Mouse (Mus musculus): ENCODE results near the gene Eri2. TPM values are rescaled to one million over a fixed set of nuclear protein-coding genes. Genes with fewer than 3 reads are reported as not detected.

The Eri2 gene
- total RNA-seq (2021), result 1 to 10 TPM; 5.8 to 6.6 TPM
- long read RNA-seq, experiment 1, partial matches to known transcripts, result 0 of 4 reads
- long read RNA-seq, experiment 1, other reads (novel, unspliced or antisense), result 1 of 4 reads
- long read RNA-seq, experiment 2, transcript Eri2-207 (9 exons, 3,564 nt), result major isoform, 8 of 10 reads
- long read RNA-seq, experiment 2, partial matches to known transcripts, result 0 of 10 reads
- long read RNA-seq, experiment 2, other reads (novel, unspliced or antisense), result 2 of 10 reads

GRCm38 (mm10) chr7:119793586-119794250, at the start of gene Eri2, which contains the start of gene Rexo5:
Gene Eri2, minus strand, starts transcription at chr7:119794058.
Gene Rexo5, plus strand, starts transcription at chr7:119794006.
- peak; percentile 82 for DNase-seq (ENCODE audit: low spot score in 2 of 2)

- no peak for DNase-seq (ENCODE audit: low spot score in 2 of 2)
Observed at GRCm38 (mm10) chr7:119841820-119842449, 48.1 kb upstream of the Eri2 start.

- no peak for DNase-seq (ENCODE audit: low spot score in 2 of 2)
Observed at GRCm38 (mm10) chr7:119835996-119836777, 42.3 kb upstream of the Eri2 start.

- no peak for DNase-seq (ENCODE audit: low spot score in 2 of 2)
Observed at GRCm38 (mm10) chr7:119835371-119835770, 41.5 kb upstream of the Eri2 start.

- no peak for DNase-seq (ENCODE audit: low spot score in 2 of 2)
Observed at GRCm38 (mm10) chr7:119808723-119809122, 14.9 kb upstream of the Eri2 start.

- DNase-seq (ENCODE audit: low spot score in 2 of 2), result no peak
Observed at GRCm38 (mm10) chr7:119807396-119807795, 13.5 kb upstream of the Eri2 start.

GRCm38 (mm10) chr7:119800991-119801390, 7.1 kb upstream of the Eri2 start:
- DNase-seq (ENCODE audit: low spot score in 2 of 2), result no peak

- no peak for DNase-seq (ENCODE audit: low spot score in 2 of 2)
Observed at GRCm38 (mm10) chr7:119800488-119800887, 6.6 kb upstream of the Eri2 start.

- DNase-seq (ENCODE audit: low spot score in 2 of 2), result no peak
Observed at GRCm38 (mm10) chr7:119795311-119795710, 1.5 kb upstream of the Eri2 start.

- DNase-seq (ENCODE audit: low spot score in 2 of 2), result no peak
Observed at GRCm38 (mm10) chr7:119794251-119794638, 387 bp upstream of the Eri2 start.

- no peak for DNase-seq (ENCODE audit: low spot score in 2 of 2)
Observed at GRCm38 (mm10) chr7:119789024-119789423, 4.8 kb downstream of the Eri2 start.

- DNase-seq (ENCODE audit: low spot score in 2 of 2), result no peak
Observed at GRCm38 (mm10) chr7:119784908-119785307, 8.9 kb downstream of the Eri2 start.

GRCm38 (mm10) chr7:119783453-119783852, 10.4 kb downstream of the Eri2 start:
- peak in 1 of 2 experiments; percentile 18 for DNase-seq (ENCODE audit: low spot score in 2 of 2)

GRCm38 (mm10) chr7:119769895-119770294, 24.0 kb downstream of the Eri2 start:
- no peak for DNase-seq (ENCODE audit: low spot score in 2 of 2)

- DNase-seq (ENCODE audit: low spot score in 2 of 2), result no peak
Observed at GRCm38 (mm10) chr7:119766996-119767395, 26.9 kb downstream of the Eri2 start.

- no peak for DNase-seq (ENCODE audit: low spot score in 2 of 2)
Observed at GRCm38 (mm10) chr7:119764377-119764776, 29.5 kb downstream of the Eri2 start.

- no peak for DNase-seq (ENCODE audit: low spot score in 2 of 2)
Observed at GRCm38 (mm10) chr7:119762166-119762697, 31.6 kb downstream of the Eri2 start.

- DNase-seq (ENCODE audit: low spot score in 2 of 2), result peak in 1 of 2 experiments; percentile 21
Observed at GRCm38 (mm10) chr7:119760527-119760951, 33.3 kb downstream of the Eri2 start, which contains the start of gene Acsm3. Gene Acsm3, plus strand, starts transcription at chr7:119760923.

GRCm38 (mm10) chr7:119753696-119754095, 40.2 kb downstream of the Eri2 start:
- DNase-seq (ENCODE audit: low spot score in 2 of 2), result no peak

- DNase-seq (ENCODE audit: low spot score in 2 of 2), result peak in 1 of 2 experiments; percentile 10
Observed at GRCm38 (mm10) chr7:119749942-119750341, 43.9 kb downstream of the Eri2 start.

GRCm38 (mm10) chr7:119748761-119749160, 45.1 kb downstream of the Eri2 start:
- DNase-seq (ENCODE audit: low spot score in 2 of 2), result no peak
